Mouse (Mus musculus) liver, adult 10 weeks (tissue): ENCODE measurements around the gene Shisa7. TPM values are rescaled to one million over a fixed set of nuclear protein-coding genes. Genes with fewer than 3 reads are reported as not detected.

ENCODE experiments used
- polyA plus RNA-seq: library from polyadenylated mRNA; stranded (reverse); fragments of 350-450 nt; fragmentation: Illumina TruSeq; extraction: RNeasy Lipid Tissue Mini Kit (QIAGEN cat#74804); gene quantifications from one replicate; pipeline ENCODE4 v1.2.3, GENCODE M21; 2014; ENCODE audit warnings: low read depth, low replicate concordance

Gene Shisa7
- not detected for polyA plus RNA-seq

GRCm38 (mm10) chr7:4844245-4844916 lies at the start of gene Shisa7:
Gene Shisa7 (minus strand): TSS chr7:4844696.

GRCm38 (mm10) chr7:4876753-4877221 lies 32.3 kb upstream of the Shisa7 start, which contains the start of gene Isoc2a:
Gene Isoc2a (plus strand): TSS chr7:4877153.

GRCm38 (mm10) chr7:4870133-4870532 lies 25.6 kb upstream of the Shisa7 start, which contains the start of gene Isoc2b:
Gene Isoc2b (minus strand): TSS chr7:4870258.

GRCm38 (mm10) chr7:4812303-4813104 lies 32.0 kb downstream of the Shisa7 start, which contains the start of gene Ube2s:
Gene Ube2s (minus strand): TSS chr7:4812590.

GRCm38 (mm10) chr7:4792278-4793212 lies 52.0 kb downstream of the Shisa7 start, which contains the start of gene Rpl28:
Gene Rpl28 (plus strand): TSS chr7:4792874.

GRCm38 (mm10) chr7:4789436-4789935 lies 55.0 kb downstream of the Shisa7 start, which contains the start of gene Tmem238:
Gene Tmem238 (minus strand): TSS chr7:4789656.

GRCm38 (mm10) chr7:4782759-4783158 lies 61.7 kb downstream of the Shisa7 start, which contains the start of the genes Il11 and Tmem190:
Gene Il11 (minus strand): TSS chr7:4782859.
Gene Tmem190 (plus strand): TSS chr7:4782937.

Other genes with a start within 250 kb of the Shisa7 start
- gene Ptprh, start 240.7 kb downstream of the Shisa7 start, polyA plus RNA-seq = not detected
- gene Tmem86b, start 213.3 kb downstream of the Shisa7 start, polyA plus RNA-seq = 34.6 TPM
- 10.9 TPM for gene Ppp6r1, start 185.7 kb downstream of the Shisa7 start, polyA plus RNA-seq
- gene Hspbp1, start 159.6 kb downstream of the Shisa7 start, polyA plus RNA-seq = 0.87 TPM
- gene Brsk1, start 154.1 kb downstream of the Shisa7 start, polyA plus RNA-seq = not detected
- gene Tmem150b, start 119.4 kb downstream of the Shisa7 start, polyA plus RNA-seq = not detected
- 1.4 TPM for gene Kmt5c, start 104.6 kb downstream of the Shisa7 start, polyA plus RNA-seq
- not detected for gene Cox6b2, start 91.6 kb downstream of the Shisa7 start, polyA plus RNA-seq
- not detected for gene Fam71e2, start 73.4 kb downstream of the Shisa7 start, polyA plus RNA-seq
- gene Il11, start 61.8 kb downstream of the Shisa7 start, polyA plus RNA-seq = not detected
- not detected for gene Tmem190, start 61.8 kb downstream of the Shisa7 start, polyA plus RNA-seq
- gene Tmem238, start 55.0 kb downstream of the Shisa7 start, polyA plus RNA-seq = 1.1 TPM
- gene Rpl28, start 51.8 kb downstream of the Shisa7 start, polyA plus RNA-seq = 18.8 TPM
- gene Ube2s, start 32.1 kb downstream of the Shisa7 start, polyA plus RNA-seq = 4.7 TPM
- 5.4 TPM for gene Isoc2b, start 25.6 kb upstream of the Shisa7 start, polyA plus RNA-seq
- 4.8 TPM for gene Isoc2a, start 32.5 kb upstream of the Shisa7 start, polyA plus RNA-seq
- gene Gm36210, start 61.8 kb upstream of the Shisa7 start, polyA plus RNA-seq = not detected
- gene Zfp628, start 70.5 kb upstream of the Shisa7 start, polyA plus RNA-seq = not detected
- not detected for gene Nat14, start 77.3 kb upstream of the Shisa7 start, polyA plus RNA-seq
- not detected for gene Ssc5d, start 81.1 kb upstream of the Shisa7 start, polyA plus RNA-seq
- gene Sbk2, start 119.7 kb upstream of the Shisa7 start, polyA plus RNA-seq = not detected
- not detected for gene Sbk3, start 126.5 kb upstream of the Shisa7 start, polyA plus RNA-seq
- gene Zfp579, start 151.5 kb upstream of the Shisa7 start, polyA plus RNA-seq = 6.3 TPM
- 0.58 TPM for gene Zfp524, start 169.7 kb upstream of the Shisa7 start, polyA plus RNA-seq
- gene Fiz1, start 170.0 kb upstream of the Shisa7 start, polyA plus RNA-seq = 7.7 TPM
- gene Gm44973, start 170.8 kb upstream of the Shisa7 start, polyA plus RNA-seq = not detected
- gene Zfp865, start 175.7 kb upstream of the Shisa7 start, polyA plus RNA-seq = 2.7 TPM
- not detected for gene Ccdc106, start 175.9 kb upstream of the Shisa7 start, polyA plus RNA-seq
- gene 4632433K11Rik, start 189.4 kb upstream of the Shisa7 start, polyA plus RNA-seq = 0.85 TPM
- gene Zfp784, start 193.8 kb upstream of the Shisa7 start, polyA plus RNA-seq = 1.9 TPM
- not detected for gene Zfp580, start 206.8 kb upstream of the Shisa7 start, polyA plus RNA-seq
- gene U2af2, start 217.4 kb upstream of the Shisa7 start, polyA plus RNA-seq = 9.5 TPM
- 4.5 TPM for gene Epn1, start 235.5 kb upstream of the Shisa7 start, polyA plus RNA-seq